Mouse (Mus musculus) embryonic fibroblast, embryonic 13.5 days (primary cell): Measurements from ENCODE around the gene Abca4.
A peak's percentile ranks its signal among the peaks of the same experiment; 100 is the strongest.

ENCODE experiments used
- CTCF ChIP-seq: IDR thresholded peaks from 2 replicates; pipeline ENCODE4 v1.5.1; 2011; ENCODE audit warnings: mild to moderate bottlenecking, control low read depth, low read length, moderate library complexity, borderline replicate concordance; ENCODE audit not compliant: insufficient read depth
- POLR2A ChIP-seq: IDR thresholded peaks from 2 replicates; pipeline ENCODE4 v1.6.1; 2011; ENCODE audit warnings: low read depth, mild to moderate bottlenecking, control low read depth, low read length, moderate library complexity

DNA sequence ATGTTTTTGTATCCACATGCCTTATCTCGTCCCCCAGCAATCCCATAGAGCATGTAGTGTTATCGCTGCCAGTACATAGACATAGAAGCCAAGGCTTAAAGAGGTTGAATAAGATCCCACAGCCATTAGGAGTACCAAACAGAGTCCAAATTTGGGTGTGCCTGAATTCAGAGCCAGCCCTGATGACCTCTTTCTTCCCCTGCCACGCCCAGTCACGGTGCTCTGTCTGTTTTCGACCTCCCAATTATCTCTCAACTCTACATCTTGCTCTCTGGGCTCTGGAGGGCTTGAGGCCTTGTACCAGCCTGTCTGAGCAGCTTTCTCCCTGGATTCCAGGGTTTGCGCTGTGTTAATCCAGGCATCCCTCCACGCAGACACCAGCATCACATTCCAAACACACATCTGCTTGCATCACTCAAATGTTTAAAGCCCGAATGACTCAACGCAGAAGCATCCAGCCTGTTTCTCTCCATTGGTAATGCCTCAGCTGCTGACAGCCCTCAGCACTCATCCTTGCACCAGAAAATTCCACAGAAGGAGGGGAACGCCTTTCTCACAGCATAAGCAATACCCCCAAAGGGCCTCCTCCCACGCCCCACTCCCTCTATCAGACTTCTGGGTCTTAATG, 43.9 kb downstream of the Abca4 start:
- TF ChIP-seq POLR2A (0 out of 2 replicates have a peak, but pooled peaks have one; percentile 18), CTCF (no peak)
